Mouse (Mus musculus) neutrophil, adult 83 days (primary cell): ENCODE data around the gene Rab1a. TPM values are rescaled to one million over a fixed set of nuclear protein-coding genes. Genes with fewer than 3 reads are reported as not detected.

Experiments used
- total RNA-seq, 2 experiments: library from RNA; stranded (reverse); gene quantifications; one replicate each; pipeline ENCODE4 v1.2.4; 2023

Gene Rab1a
- total RNA-seq: 10 to 100 TPM; 93.1 to 97.0 TPM

GRCm38 (mm10) chr11:20200713-20201575 is at the start of gene Rab1a:
Gene Rab1a, plus strand, starts transcription at chr11:20201432.

GRCm38 (mm10) chr11:20249296-20250110 is 48.3 kb downstream of the Rab1a start, which contains the start of gene Cep68:
Gene Cep68, minus strand, starts transcription at chr11:20249429.

Other genes with a start within 250 kb of the Rab1a start
- 100 to 1,000 TPM; 386 to 398 TPM for gene Actr2, start 88.5 kb upstream of the Rab1a start, total RNA-seq
- 1 to 10 TPM; 7.0 to 7.8 TPM for gene Cep68, start 48.0 kb downstream of the Rab1a start, total RNA-seq
- under 1 TPM; 0.24 to 0.35 TPM for gene Slc1a4, start 131.3 kb downstream of the Rab1a start, total RNA-seq